In genomic region chr13:81497035-81497434, GRCm38 (mm10) we compare ENCODE assay signal across 31 mouse cellular contexts.
DNase-seq lines count a peak whose midpoint lies in the region; ATAC-seq and TF ChIP-seq lines count a peak whose summit lies in the region.
"Had no signal": no experiment of that assay in that cellular context is flagged by ENCODE, and none has a peak within 500 bp of the region (broad histone marks: within the 10 kb centered on the region; RNA-seq: fewer than 3 reads in every experiment).

No protein-coding gene starts in this region.

- TF ChIP-seq CTCF in stomach, postnatal 0 days (IDR thresholded peaks at IDR 0.05; ENCODE audit: low read depth), result no peak

- peaks cover 2% of the 10 kb centered on the region; the same call in 1 of the 2 replicates for H3K4me1 ChIP-seq in kidney, embryonic 16.5 days (ENCODE audit: insufficient read depth, low read length)
- no peaks in the 10 kb centered on the region for H3K4me1 ChIP-seq in stomach, embryonic 14.5 days (ENCODE audit: control insufficient read depth, insufficient read depth, low read length)
- H3K4me1 ChIP-seq in stomach, postnatal 0 days (replicated peaks; ENCODE audit: control insufficient read depth, insufficient read depth), result no peaks in the 10 kb centered on the region
- H3K4me1 ChIP-seq: heart, embryonic 15.5 days; hindbrain, embryonic 13.5 days; midbrain, embryonic 10.5 days; neural tube, embryonic 12.5 days had no signal

- H3K4me2 ChIP-seq in kidney, embryonic 16.5 days (replicated peaks; ENCODE audit: low read depth, low read length), result no peak overlapping the region
- no peak overlapping the region for H3K4me2 ChIP-seq in stomach, embryonic 14.5 days (replicated peaks; ENCODE audit: low read depth, low read length)
- no peak overlapping the region for H3K4me2 ChIP-seq in stomach, postnatal 0 days (replicated peaks; ENCODE audit: low read depth)
- H3K4me2 ChIP-seq: embryonic facial prominence, embryonic 12.5 days; heart, embryonic 15.5 days; hindbrain, embryonic 13.5 days; liver, embryonic 11.5 days; neural tube, embryonic 12.5 days had no signal

- H3K36me3 ChIP-seq in kidney, embryonic 16.5 days (ENCODE audit: insufficient read depth, low read length), result no peaks in the 10 kb centered on the region
- no peaks in the 10 kb centered on the region for H3K36me3 ChIP-seq in stomach, embryonic 14.5 days (ENCODE audit: control insufficient read depth, insufficient read depth, low read length)
- H3K36me3 ChIP-seq in stomach, postnatal 0 days (ENCODE audit: control insufficient read depth, insufficient read depth, low read length), result no peaks in the 10 kb centered on the region
- H3K36me3 ChIP-seq: embryonic facial prominence, embryonic 12.5 days; heart, embryonic 10.5 days; heart, embryonic 15.5 days; hindbrain, embryonic 13.5 days had no signal

- peak; percentile 54; the same call in 1 of the 2 replicates for ATAC-seq in kidney, embryonic 16.5 days (ENCODE audit: low FRiP score, low TSS enrichment)
- 0 out of 2 replicates have a peak, but pooled peaks have one; percentile 26 for ATAC-seq in stomach, embryonic 14.5 days (ENCODE audit: insufficient number of reproducible peaks, insufficient read depth, low FRiP score, low read depth)
- ATAC-seq in stomach, postnatal 0 days (ENCODE audit: low FRiP score, low TSS enrichment), result no peak
- ATAC-seq: activated CD4-positive, CD25-positive, alpha-beta regulatory T cell, adult 4 months; forebrain, embryonic 14.5 days; lung, postnatal 0 days; midbrain, embryonic 16.5 days had no signal

- no peak overlapping the region for H3K27ac ChIP-seq in kidney, embryonic 16.5 days (ENCODE audit: low read length)
- no peak overlapping the region for H3K27ac ChIP-seq in stomach, embryonic 14.5 days (ENCODE audit: low read length)
- no peak overlapping the region for H3K27ac ChIP-seq in stomach, postnatal 0 days (replicated peaks)
- H3K27ac ChIP-seq: embryonic facial prominence, embryonic 12.5 days; heart, embryonic 10.5 days; heart, embryonic 15.5 days; hindbrain, embryonic 13.5 days; layer of hippocampus, adult 2 months; midbrain, embryonic 10.5 days; neural tube, embryonic 12.5 days had no signal

- DNase-seq in embryo, embryonic 10.5 days (ENCODE audit: low spot score), result peak; percentile 13
- DNase-seq in embryo, embryonic 10 days (ENCODE audit: low spot score), result no peak
- DNase-seq in kidney, adult 18-20 months, result no peak
- no peak for DNase-seq in stomach, postnatal 0 days (ENCODE audit: low spot score)
- DNase-seq in ovary, postnatal 14 days (ENCODE audit: low spot score), result no peak
- DNase-seq: adrenal gland, adult 2 months; adrenal gland, postnatal 36 days; cerebellum, adult 18-20 months; cerebellum, postnatal 10 days; gastrocnemius, postnatal 25 days; heart, adult 11 months; kidney, adult 2 months; kidney, postnatal 14 days; right cerebral cortex, postnatal 4 days; thymus, postnatal 14 days had no signal

- H3K4me3 ChIP-seq in kidney, embryonic 16.5 days (ENCODE audit: low read length), result no peak overlapping the region
- H3K4me3 ChIP-seq in stomach, embryonic 14.5 days (ENCODE audit: low read depth, low read length), result no peak overlapping the region
- no peak overlapping the region for H3K4me3 ChIP-seq in stomach, postnatal 0 days (ENCODE audit: low read depth, low read length)
- H3K4me3 ChIP-seq: embryonic facial prominence, embryonic 12.5 days; heart, embryonic 10.5 days; heart, embryonic 15.5 days; hindbrain, embryonic 13.5 days; layer of hippocampus, adult 2 months; midbrain, embryonic 10.5 days; myocyte; neural tube, embryonic 12.5 days had no signal

- no peak for TF ChIP-seq EP300 in stomach, postnatal 0 days (optimal IDR thresholded peaks at IDR 0.05)

- H3K27me3 ChIP-seq in kidney, embryonic 16.5 days (ENCODE audit: insufficient read depth, low read length), result no peaks in the 10 kb centered on the region
- H3K27me3 ChIP-seq in stomach, embryonic 14.5 days (ENCODE audit: control insufficient read depth, insufficient read depth, low read length), result no peaks in the 10 kb centered on the region
- H3K27me3 ChIP-seq in stomach, postnatal 0 days (ENCODE audit: control insufficient read depth, insufficient read depth, low read length), result no peaks in the 10 kb centered on the region
- H3K27me3 ChIP-seq: CH12.LX; embryonic facial prominence, embryonic 12.5 days; heart, embryonic 15.5 days; hindbrain, embryonic 13.5 days; neural tube, embryonic 12.5 days had no signal

- H3K9ac ChIP-seq in kidney, embryonic 16.5 days (replicated peaks; ENCODE audit: low read length), result no peak overlapping the region
- no peak overlapping the region for H3K9ac ChIP-seq in stomach, embryonic 14.5 days (replicated peaks; ENCODE audit: low read depth, low read length)
- no peak overlapping the region for H3K9ac ChIP-seq in stomach, postnatal 0 days (ENCODE audit: low read length)
- H3K9ac ChIP-seq: embryonic facial prominence, embryonic 12.5 days; heart, embryonic 15.5 days; hindbrain, embryonic 13.5 days; neural tube, embryonic 12.5 days had no signal

- no peaks in the 10 kb centered on the region for H3K9me3 ChIP-seq in kidney, embryonic 16.5 days (ENCODE audit: low read length)
- H3K9me3 ChIP-seq in stomach, embryonic 14.5 days (ENCODE audit: control insufficient read depth, low read depth, low read length), result no peaks in the 10 kb centered on the region
- H3K9me3 ChIP-seq in stomach, postnatal 0 days (ENCODE audit: control insufficient read depth, low read length), result no peaks in the 10 kb centered on the region
- H3K9me3 ChIP-seq: embryonic facial prominence, embryonic 12.5 days; heart, embryonic 10.5 days; heart, embryonic 15.5 days; hindbrain, embryonic 13.5 days; midbrain, embryonic 10.5 days; neural tube, embryonic 12.5 days had no signal

- WGBS in kidney, embryonic 16.5 days, result 66% methylated on average over 3 of the region's 3 CpGs
- WGBS in stomach, embryonic 14.5 days, result 47% methylated on average over 3 of the region's 3 CpGs
- WGBS in stomach, postnatal 0 days, result 39% methylated on average over 3 of the region's 3 CpGs
